Mouse (Mus musculus) embryonic facial prominence, embryonic 11.5 days (tissue): Measurements from ENCODE around the gene Gsta2. TPM values are rescaled to one million over a fixed set of nuclear protein-coding genes. Genes with fewer than 3 reads are reported as not detected.
A peak's percentile ranks its signal among the peaks of the same experiment; 100 is the strongest.
"Not testable (repeated sequence)": the region's sequence is repeated elsewhere in the genome, so short reads cannot be mapped to it uniquely, and the experiment has no call there.

Experiments used
- ATAC-seq: fragments of 200-750 bp; cut with Nextera tagmentation; replicated peaks from 2 replicates; pipeline ENCODE4 v1.8.0; 2017; ENCODE audit warnings: low read depth; ENCODE audit not compliant: insufficient number of reproducible peaks, low FRiP score, low TSS enrichment
- DNase-seq: peaks from one replicate; pipeline ENCODE4 v3.0.0-alpha.2; 2015; ENCODE audit warnings: low spot score
- H3K27ac ChIP-seq: fragments of 300-500 bp; sonication (generic); replicated peaks from 2 replicates; pipeline ENCODE4 v1.5.1; 2014; ENCODE audit warnings: mild to moderate bottlenecking, low read depth, low read length, control low read depth
- H3K27me3 ChIP-seq: fragments of 300-500 bp; sonication (generic); 2 replicates; pipeline ENCODE4 v1.6.1; 2014; ENCODE audit warnings: mild to moderate bottlenecking, low read length, moderate library complexity, mixed read lengths; ENCODE audit not compliant: control insufficient read depth, insufficient read depth
- H3K36me3 ChIP-seq: fragments of 300-500 bp; sonication (generic); replicated peaks from 2 replicates; pipeline ENCODE4 v1.6.1; 2014; ENCODE audit warnings: low read depth, mild to moderate bottlenecking, low read length, moderate library complexity, mixed read lengths; ENCODE audit not compliant: control insufficient read depth, insufficient read depth
- H3K4me1 ChIP-seq: fragments of 300-500 bp; sonication (generic); 2 replicates; pipeline ENCODE4 v1.6.1; 2014; ENCODE audit warnings: low read length, mixed read lengths; ENCODE audit not compliant: control insufficient read depth, insufficient read depth
- H3K4me2 ChIP-seq: fragments of 300-500 bp; sonication (generic); 2 replicates; pipeline ENCODE4 v1.6.1; 2014; ENCODE audit warnings: low read depth, mild to moderate bottlenecking, control low read depth, low read length, moderate library complexity
- H3K4me3 ChIP-seq: fragments of 300-500 bp; sonication (generic); 2 replicates; pipeline ENCODE4 v1.5.1; 2014; ENCODE audit warnings: low read depth, low read length, control low read depth
- H3K9ac ChIP-seq: fragments of 300-500 bp; sonication (generic); replicated peaks from 2 replicates; pipeline ENCODE4 v1.6.1; 2014; ENCODE audit warnings: mild to moderate bottlenecking, control low read depth, low read length
- H3K9me3 ChIP-seq: fragments of 300-500 bp; sonication (generic); replicated peaks from 2 replicates; pipeline ENCODE4 v1.6.1; 2016; ENCODE audit warnings: mild to moderate bottlenecking, low read length, inconsistent platforms, mixed read lengths; ENCODE audit not compliant: control insufficient read depth
- WGBS: fragments of 180-500 bp; shearing (Covaris S2); extraction: QIAGEN DNeasy Blood & Tissue Kit; methylation state at CpG from one replicate; pipeline ENCODE4 v1.1.7; 2014; 5-methylcytosine and 5-hydroxymethylcytosine counted together
- polyA plus RNA-seq: library from polyadenylated mRNA; unstranded; fragments of >200 nt; fragmentation: Nextera tagmentation; extraction: Ambion mirVana; gene quantifications from 2 replicates; pipeline ENCODE4 v1.2.1, GENCODE M21; 2014

Gene Gsta2
- polyA plus RNA-seq, 1 experiment from 2014 or later, result not detected

DNA sequence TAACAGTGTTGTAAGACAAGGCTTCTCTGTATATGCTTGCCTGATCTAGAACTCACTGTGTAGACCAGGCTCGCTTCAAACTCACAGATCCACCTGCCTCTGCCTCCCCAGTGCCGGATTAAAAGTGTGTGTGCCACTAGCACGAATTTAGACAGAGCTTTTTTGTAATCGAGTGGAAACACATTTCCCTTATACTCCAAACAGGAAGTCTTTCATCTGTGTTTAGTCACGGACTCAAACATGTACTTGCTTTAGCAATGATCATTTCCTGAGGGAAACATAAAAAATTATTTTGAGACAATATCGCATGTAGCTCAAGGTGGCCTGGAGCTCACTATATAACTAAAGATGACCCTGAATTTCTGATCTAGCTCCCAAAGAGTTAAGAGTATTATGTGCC lies 7.8 kb upstream of the Gsta2 start:
- Histone ChIP-seq H3K4me2 (no peak overlapping the region), H3K27ac (no peak overlapping the region), H3K4me3 (no peak overlapping the region), H3K36me3 (no peaks in the 10 kb centered on the region), H3K9me3 (no peaks in the 10 kb centered on the region), H3K4me1 (no peaks in the 10 kb centered on the region), H3K9ac (no peak overlapping the region), H3K27me3 (no peaks in the 10 kb centered on the region)
- ATAC-seq (no peak), DNase-seq (no peak)
- 68% methylated on average over 6 of the region's 6 CpGs for WGBS

- Histone ChIP-seq H3K9ac (no peak overlapping the region), H3K4me1 (no peaks in the 10 kb centered on the region), H3K9me3 (no peaks in the 10 kb centered on the region), H3K4me3 (no peak overlapping the region), H3K27me3 (no peaks in the 10 kb centered on the region), H3K27ac (no peak overlapping the region), H3K36me3 (no peaks in the 10 kb centered on the region), H3K4me2 (no peak overlapping the region)
- DNase-seq (no peak), ATAC-seq (no peak)
- 42% methylated on average over 2 of the region's 2 CpGs for WGBS
Measured at GRCm38 (mm10) chr9:78360484-78360872, 4.9 kb upstream of the Gsta2 start.

GRCm38 (mm10) chr9:78359750-78360483 lies 4.3 kb upstream of the Gsta2 start:
- Histone ChIP-seq H3K9me3 (no peaks in the 10 kb centered on the region), H3K4me2 (no peak overlapping the region), H3K36me3 (no peaks in the 10 kb centered on the region), H3K4me3 (no peak overlapping the region), H3K27ac (no peak overlapping the region), H3K27me3 (no peaks in the 10 kb centered on the region), H3K9ac (no peak overlapping the region), H3K4me1 (no peaks in the 10 kb centered on the region)
- no peak for ATAC-seq
- no peak for DNase-seq
- 75% methylated on average over 6 of the region's 6 CpGs for WGBS

- H3K27ac ChIP-seq, result no peak overlapping the region
- ATAC-seq (no peak), DNase-seq (peak; percentile 83)
- 14% methylated on average over 9 of the region's 9 CpGs for WGBS
- no peak overlapping the region for H3K4me3 ChIP-seq
- H3K36me3 ChIP-seq, result no peaks in the 10 kb centered on the region
- H3K9me3 ChIP-seq, result no peaks in the 10 kb centered on the region
- no peaks in the 10 kb centered on the region for H3K4me1 ChIP-seq
- H3K27me3 ChIP-seq, result no peaks in the 10 kb centered on the region
- H3K4me2 ChIP-seq, result no peak overlapping the region
- H3K9ac ChIP-seq, result no peak overlapping the region
Measured at GRCm38 (mm10) chr9:78358053-78358452, 2.5 kb upstream of the Gsta2 start.

- 83% methylated on average over 11 of the region's 11 CpGs for WGBS
- H3K27ac ChIP-seq, result no peak overlapping the region
- H3K36me3 ChIP-seq, result no peaks in the 10 kb centered on the region
- H3K9me3 ChIP-seq, result no peaks in the 10 kb centered on the region
- no peak overlapping the region for H3K4me2 ChIP-seq
- ATAC-seq, result no peak
- DNase-seq, result no peak
- H3K27me3 ChIP-seq, result no peaks in the 10 kb centered on the region
- no peak overlapping the region for H3K9ac ChIP-seq
- no peaks in the 10 kb centered on the region for H3K4me1 ChIP-seq
- no peak overlapping the region for H3K4me3 ChIP-seq
Measured at GRCm38 (mm10) chr9:78354665-78355578, 666 bp downstream of the Gsta2 start.

DNA sequence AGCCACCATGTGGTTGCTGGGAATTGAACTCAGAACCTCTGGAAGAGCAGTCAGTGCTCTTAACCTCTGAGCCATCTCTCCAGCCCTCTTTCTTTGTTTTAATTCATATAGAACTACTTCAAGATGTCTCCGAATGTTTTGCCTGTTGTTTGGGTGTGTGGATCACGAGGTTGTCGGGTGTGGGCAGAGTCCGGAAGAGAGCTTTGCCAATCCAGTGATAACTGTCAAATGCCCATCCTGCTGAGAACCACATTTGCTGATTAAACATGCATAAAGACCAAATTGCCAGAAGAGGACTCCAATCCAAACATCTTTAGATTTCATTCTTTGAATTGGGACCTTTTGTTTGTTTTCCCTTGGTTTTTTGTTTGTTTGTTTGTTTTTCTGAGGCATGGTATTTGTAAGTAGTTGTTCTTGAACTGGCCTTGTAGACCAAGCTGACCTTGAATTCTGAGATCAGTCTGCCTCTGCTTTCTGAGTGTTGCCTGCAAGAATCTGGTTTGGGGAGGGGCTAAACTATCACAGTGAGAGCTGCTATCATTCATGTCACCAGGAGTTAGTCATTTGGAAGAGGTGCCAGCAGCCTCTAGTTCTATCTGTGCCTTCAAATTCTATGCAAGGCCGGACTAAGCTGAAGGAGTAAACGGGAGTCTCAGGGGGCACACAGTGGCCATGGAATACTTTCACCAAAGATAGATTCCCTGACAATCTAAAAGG lies 3.9 kb downstream of the Gsta2 start:
- WGBS, result 83% methylated on average over 6 of the region's 6 CpGs
- no peak overlapping the region for H3K27ac ChIP-seq
- H3K4me3 ChIP-seq, result no peak overlapping the region
- DNase-seq, result no peak
- ATAC-seq, result no peak
- no peaks in the 10 kb centered on the region for H3K27me3 ChIP-seq
- no peak overlapping the region for H3K4me2 ChIP-seq
- no peaks in the 10 kb centered on the region for H3K4me1 ChIP-seq
- H3K36me3 ChIP-seq, result no peaks in the 10 kb centered on the region
- no peak overlapping the region for H3K9ac ChIP-seq
- H3K9me3 ChIP-seq, result no peaks in the 10 kb centered on the region

- not testable (repeated sequence) for ATAC-seq
Measured at GRCm38 (mm10) chr9:78350007-78350406, 5.6 kb downstream of the Gsta2 start.

More at GRCm38 (mm10) chr9:78350007-78350406, 5.6 kb downstream of the Gsta2 start:
- H3K27me3 ChIP-seq, H3K4me2 ChIP-seq, H3K9ac ChIP-seq, H3K9me3 ChIP-seq, H3K4me1 ChIP-seq, DNase-seq, H3K36me3 ChIP-seq, H3K4me3 ChIP-seq, H3K27ac ChIP-seq: not testable (repeated sequence)
